In genomic region chr1:155796757-155797405, GRCm38 (mm10) we compare ENCODE assay signal across 20 mouse cellular contexts. TPM values are rescaled to one million over a fixed set of nuclear protein-coding genes. Genes with fewer than 3 reads are reported as not detected.
A peak's percentile ranks its signal among the peaks of the same experiment; 100 is the strongest.
DNase-seq lines count a peak whose midpoint lies in the region; ATAC-seq and TF ChIP-seq lines count a peak whose summit lies in the region.
"Had no signal": no experiment of that assay in that cellular context is flagged by ENCODE, and none has a peak within 500 bp of the region (broad histone marks: within the 10 kb centered on the region; RNA-seq: fewer than 3 reads in every experiment).

No protein-coding gene starts in this region.

- no peak overlapping the region; the same call in 1 of the 2 replicates for H3K27ac ChIP-seq in forebrain, embryonic 15.5 days (replicated peaks)
- no peak overlapping the region for H3K27ac ChIP-seq in forebrain, embryonic 16.5 days (ENCODE audit: low read length)
- no peak overlapping the region for H3K27ac ChIP-seq in liver, embryonic 11.5 days (ENCODE audit: low read depth, low read length)
- H3K27ac ChIP-seq in intestine, embryonic 14.5 days (ENCODE audit: low read depth) = no peak overlapping the region
- H3K27ac ChIP-seq in liver, postnatal 0 days (ENCODE audit: low read depth) = peak overlapping the region; percentile 70
- H3K27ac ChIP-seq: embryonic facial prominence, embryonic 12.5 days; layer of hippocampus, adult 2 months; midbrain, embryonic 10.5 days; stomach, postnatal 0 days had no signal

- H3K36me3 ChIP-seq in forebrain, embryonic 15.5 days = peaks cover 10% of the 10 kb centered on the region; the same call in 1 of the 2 replicates
- peaks cover 4% of the 10 kb centered on the region for H3K36me3 ChIP-seq in forebrain, embryonic 16.5 days (ENCODE audit: control insufficient read depth, insufficient read depth)
- peaks cover 8% of the 10 kb centered on the region; the same call in 1 of the 2 replicates for H3K36me3 ChIP-seq in liver, embryonic 11.5 days (ENCODE audit: control insufficient read depth, insufficient read depth, low read length)
- H3K36me3 ChIP-seq in intestine, embryonic 14.5 days (ENCODE audit: control insufficient read depth, insufficient read depth, low read length) = peaks cover 33% of the 10 kb centered on the region
- H3K36me3 ChIP-seq in liver, postnatal 0 days (replicated peaks; ENCODE audit: insufficient read depth, low read length) = peaks cover 56% of the 10 kb centered on the region

- no peaks in the 10 kb centered on the region for H3K9me3 ChIP-seq in forebrain, embryonic 15.5 days
- no peaks in the 10 kb centered on the region for H3K9me3 ChIP-seq in forebrain, embryonic 16.5 days (ENCODE audit: control insufficient read depth, low read length)
- H3K9me3 ChIP-seq in liver, embryonic 11.5 days (ENCODE audit: control insufficient read depth, low read length) = no peaks in the 10 kb centered on the region
- no peaks in the 10 kb centered on the region for H3K9me3 ChIP-seq in intestine, embryonic 14.5 days (ENCODE audit: control insufficient read depth, low read length)
- no peaks in the 10 kb centered on the region for H3K9me3 ChIP-seq in liver, postnatal 0 days (ENCODE audit: low read length)
- H3K9me3 ChIP-seq: embryonic facial prominence, embryonic 12.5 days; heart, embryonic 12.5 days; midbrain, embryonic 10.5 days had no signal

- DNase-seq in liver = peak; percentile 31
- DNase-seq in liver, embryonic 11.5 days (ENCODE audit: low spot score) = no peak
- no peak for DNase-seq in intestine, embryonic 14.5 days (ENCODE audit: low spot score)
- DNase-seq in liver, postnatal 0 days = no peak
- no peak for DNase-seq in neural tube, embryonic 10.5 days (ENCODE audit: extremely low spot score, low spot score)
- DNase-seq in right cerebral cortex, postnatal 25 days = no peak
- DNase-seq: adrenal gland, postnatal 14 days; gastrocnemius, postnatal 14 days; kidney, adult 18-20 months; kidney, postnatal 10 days had no signal

- H3K4me1 ChIP-seq in forebrain, embryonic 15.5 days = 0 out of 2 replicates have a peak, but pooled peaks cover 5% of the 10 kb centered on the region
- H3K4me1 ChIP-seq in forebrain, embryonic 16.5 days (replicated peaks; ENCODE audit: control insufficient read depth, insufficient read depth, low read length) = peaks cover 8% of the 10 kb centered on the region
- H3K4me1 ChIP-seq in liver, embryonic 11.5 days (replicated peaks; ENCODE audit: control insufficient read depth, insufficient read depth, low read length) = peaks cover 5% of the 10 kb centered on the region; the same call in 1 of the 2 replicates
- H3K4me1 ChIP-seq in intestine, embryonic 14.5 days (replicated peaks; ENCODE audit: control insufficient read depth, insufficient read depth, low read length) = no peaks in the 10 kb centered on the region
- H3K4me1 ChIP-seq in liver, postnatal 0 days (ENCODE audit: insufficient read depth) = peaks cover 16% of the 10 kb centered on the region
- H3K4me1 ChIP-seq: embryonic facial prominence, embryonic 12.5 days had no signal

- WGBS in forebrain, embryonic 15.5 days = 59% methylated on average over 11 of the region's 11 CpGs
- WGBS in forebrain, embryonic 16.5 days = 58% methylated on average over 11 of the region's 11 CpGs
- WGBS in liver, embryonic 11.5 days = 66% methylated on average over 11 of the region's 11 CpGs
- 76% methylated on average over 11 of the region's 11 CpGs for WGBS in intestine, embryonic 14.5 days
- 68% methylated on average over 11 of the region's 11 CpGs for WGBS in liver, postnatal 0 days (ENCODE audit: insufficient replicate concordance)

- no peak overlapping the region for H3K4me3 ChIP-seq in forebrain, embryonic 15.5 days
- no peak overlapping the region for H3K4me3 ChIP-seq in forebrain, embryonic 16.5 days (replicated peaks; ENCODE audit: low read length)
- H3K4me3 ChIP-seq in liver, embryonic 11.5 days (ENCODE audit: low read depth, low read length) = no peak overlapping the region
- no peak overlapping the region for H3K4me3 ChIP-seq in intestine, embryonic 14.5 days (ENCODE audit: low read depth, low read length)
- no peak overlapping the region for H3K4me3 ChIP-seq in liver, postnatal 0 days (ENCODE audit: low read depth, low read length)
- H3K4me3 ChIP-seq: embryonic facial prominence, embryonic 12.5 days; heart, embryonic 12.5 days; layer of hippocampus, adult 2 months; midbrain, embryonic 10.5 days had no signal

- TF ChIP-seq EP300 in liver, postnatal 0 days (IDR thresholded peaks at IDR 0.05; ENCODE audit: low read depth) = no peak

- H3K4me2 ChIP-seq in forebrain, embryonic 15.5 days (replicated peaks) = no peak overlapping the region
- no peak overlapping the region for H3K4me2 ChIP-seq in forebrain, embryonic 16.5 days (ENCODE audit: low read length)
- no peak overlapping the region for H3K4me2 ChIP-seq in liver, embryonic 11.5 days
- no peak overlapping the region for H3K4me2 ChIP-seq in intestine, embryonic 14.5 days (ENCODE audit: low read length)
- H3K4me2 ChIP-seq in liver, postnatal 0 days (ENCODE audit: low read depth, low read length) = no peak overlapping the region
- H3K4me2 ChIP-seq: embryonic facial prominence, embryonic 12.5 days; heart, embryonic 12.5 days had no signal

- H3K27me3 ChIP-seq in forebrain, embryonic 15.5 days = no peaks in the 10 kb centered on the region
- no peaks in the 10 kb centered on the region for H3K27me3 ChIP-seq in forebrain, embryonic 16.5 days (replicated peaks; ENCODE audit: control insufficient read depth, insufficient read depth, low read length)
- H3K27me3 ChIP-seq in liver, embryonic 11.5 days (replicated peaks; ENCODE audit: control insufficient read depth, insufficient read depth, low read length) = no peaks in the 10 kb centered on the region
- H3K27me3 ChIP-seq in intestine, embryonic 14.5 days (replicated peaks; ENCODE audit: control insufficient read depth, insufficient read depth, low read length) = no peaks in the 10 kb centered on the region
- no peaks in the 10 kb centered on the region for H3K27me3 ChIP-seq in liver, postnatal 0 days (ENCODE audit: insufficient read depth, low read length)
- H3K27me3 ChIP-seq: CH12.LX; embryonic facial prominence, embryonic 12.5 days; heart, embryonic 12.5 days had no signal

- no peak for TF ChIP-seq CTCF in liver, postnatal 0 days (IDR thresholded peaks at IDR 0.05; ENCODE audit: low read depth)

- no peak overlapping the region for H3K9ac ChIP-seq in forebrain, embryonic 15.5 days (replicated peaks)
- H3K9ac ChIP-seq in forebrain, embryonic 16.5 days (replicated peaks; ENCODE audit: low read depth, low read length) = no peak overlapping the region
- H3K9ac ChIP-seq in liver, embryonic 11.5 days (ENCODE audit: low read depth, low read length) = no peak overlapping the region
- H3K9ac ChIP-seq in intestine, embryonic 14.5 days (ENCODE audit: low read length) = no peak overlapping the region
- H3K9ac ChIP-seq in liver, postnatal 0 days (replicated peaks) = no peak overlapping the region
- H3K9ac ChIP-seq: embryonic facial prominence, embryonic 12.5 days; heart, embryonic 12.5 days had no signal

- ATAC-seq in forebrain, embryonic 15.5 days (replicated peaks) = peak; percentile 73; the same call in 1 of the 2 replicates
- ATAC-seq in forebrain, embryonic 16.5 days = no peak
- no peak; the same call in 1 of the 2 replicates for ATAC-seq in liver, embryonic 11.5 days (replicated peaks; ENCODE audit: low FRiP score)
- ATAC-seq in intestine, embryonic 14.5 days (replicated peaks; ENCODE audit: low FRiP score, low TSS enrichment, low read depth) = 0 out of 2 replicates have a peak, but pooled peaks have one; percentile 58
- ATAC-seq in liver, postnatal 0 days = no peak
- ATAC-seq: activated CD4-positive, CD25-positive, alpha-beta regulatory T cell, adult 4 months had no signal

RNA-seq across cellular contexts. Expression of gene Qsox1, which starts 15.8 kb away (rescaled TPM):
- polyA plus RNA-seq in forebrain, embryonic 15.5 days (2015; fragmentation: Nextera tagmentation; extraction: Ambion mirVana) = 19.8 and 21.9 TPM in 2 replicates
- 19.5 and 20.4 TPM in 2 replicates for polyA plus RNA-seq in forebrain, embryonic 16.5 days (2015; fragmentation: Nextera tagmentation; extraction: Ambion mirVana)
- polyA plus RNA-seq in liver, embryonic 11.5 days (2014; fragmentation: Nextera tagmentation; extraction: Ambion mirVana) = 22.4 and 26.3 TPM in 2 replicates
- 15.8 and 16.0 TPM in 2 replicates for polyA plus RNA-seq in intestine, embryonic 14.5 days (2014; fragmentation: Nextera tagmentation; extraction: Ambion mirVana)
- 238 and 239 TPM in 2 replicates for polyA plus RNA-seq in liver, postnatal 0 days (2015; fragmentation: Nextera tagmentation; extraction: Ambion mirVana)

RNA-seq across cellular contexts. Expression of gene Lhx4, which starts 45.4 kb away (rescaled TPM):
- 0.33 TPM in 1 of 2 replicates, not detected in the other for polyA plus RNA-seq in forebrain, embryonic 15.5 days (2015; fragmentation: Nextera tagmentation; extraction: Ambion mirVana)
- not detected in 2 replicates for polyA plus RNA-seq in forebrain, embryonic 16.5 days (2015; fragmentation: Nextera tagmentation; extraction: Ambion mirVana)
- polyA plus RNA-seq in liver, embryonic 11.5 days (2014; fragmentation: Nextera tagmentation; extraction: Ambion mirVana) = not detected in 2 replicates
- 0.07 and 0.27 TPM in 2 replicates for polyA plus RNA-seq in intestine, embryonic 14.5 days (2014; fragmentation: Nextera tagmentation; extraction: Ambion mirVana)
- not detected in 2 replicates for polyA plus RNA-seq in liver, postnatal 0 days (2015; fragmentation: Nextera tagmentation; extraction: Ambion mirVana)
- polyA plus RNA-seq: heart, embryonic 12.5 days; limb, embryonic 14.5 days had no signal

Comparison
In these comparisons a context has a peak if more than half of its experiments do, and no peak if none do; other contexts are left out.
1. ATAC-seq: peak in forebrain, embryonic 15.5 days (single experiment) and intestine, embryonic 14.5 days (single experiment); none in forebrain, embryonic 16.5 days (single experiment), liver, embryonic 11.5 days (single experiment) and liver, postnatal 0 days (single experiment).